Mouse (Mus musculus): ENCODE data around the gene Suv39h1.

DNA sequence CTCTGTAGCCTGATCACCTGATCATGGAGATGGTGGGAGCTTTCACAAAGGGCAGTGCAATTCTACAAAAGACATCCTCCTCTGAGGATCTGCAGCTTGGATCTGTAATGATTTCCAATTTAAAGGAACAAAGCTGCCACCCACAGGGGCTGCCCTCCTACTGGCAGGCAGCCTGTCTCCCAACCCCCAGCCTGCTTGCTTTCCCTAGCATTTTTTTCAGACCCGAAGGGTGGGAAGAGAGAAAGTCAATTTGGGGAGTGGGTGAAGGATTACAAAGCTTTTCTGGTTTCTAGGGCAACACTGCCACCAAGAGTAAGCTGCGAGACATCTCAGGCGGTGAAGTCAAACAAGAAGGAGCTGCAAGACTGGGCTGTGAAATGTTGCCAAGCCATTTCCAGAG is 26.5 kb upstream of the Suv39h1 start:
- TF ChIP-seq CTCF (IDR thresholded peaks at IDR 0.05; ENCODE audit: low read depth, low read length) (no peak), POLR2A (IDR thresholded peaks at IDR 0.05; ENCODE audit: extremely low read depth, insufficient read depth, low read length) (no peak)
